Mouse (Mus musculus) adrenal gland, postnatal 14 days (tissue): ENCODE data around the gene Cirbp. TPM values are rescaled to one million over a fixed set of nuclear protein-coding genes. Genes with fewer than 3 reads are reported as not detected.

Source experiments
- DNase-seq: peaks from one replicate; pipeline ENCODE4 v3.0.0; 2021; ENCODE audit warnings: mixed read lengths
- total RNA-seq: library from RNA; stranded (reverse); gene quantifications from 2 replicates; pipeline ENCODE4 v1.2.3, GENCODE M21; 2021

The Cirbp gene
- total RNA-seq, 1 experiment from 2014 or later, result 67.6 TPM

DNA sequence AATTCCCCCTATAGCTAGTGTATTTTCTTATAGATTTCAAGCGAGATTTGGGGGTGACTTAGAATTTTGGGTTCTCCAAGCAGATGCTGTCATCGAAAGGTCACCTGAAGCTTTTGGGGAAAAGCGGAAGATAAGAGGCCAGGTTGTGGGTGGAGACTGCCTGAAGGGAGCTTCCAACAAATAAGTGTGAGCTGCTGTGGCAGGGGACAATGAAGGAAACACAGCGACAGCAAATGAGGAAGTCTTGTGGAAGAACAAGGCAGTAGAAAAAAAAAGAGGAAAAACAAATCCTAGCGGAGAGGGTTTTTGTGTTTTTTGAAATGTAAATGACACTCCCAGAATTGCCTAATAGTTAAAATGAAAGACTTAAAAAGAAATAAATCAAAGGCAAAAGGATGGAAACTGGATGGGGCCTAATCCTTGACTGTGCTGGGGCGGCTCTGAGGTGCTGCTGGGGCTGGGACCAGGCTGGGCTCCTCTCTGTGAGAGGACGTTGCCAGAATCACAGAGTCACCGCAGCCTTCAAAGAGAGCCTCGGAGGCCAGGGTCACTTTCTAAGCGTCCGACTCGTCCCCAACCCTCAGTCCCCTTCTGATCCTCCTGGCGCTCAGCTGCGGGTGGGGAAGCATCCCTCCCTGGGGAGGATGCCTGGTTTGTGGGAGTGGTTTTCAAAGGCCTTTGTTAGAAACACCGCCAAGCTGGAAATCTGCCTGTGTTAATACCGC is 49.4 kb downstream of the Cirbp start:
- no peak for DNase-seq

- DNase-seq, result no peak
These were observed 54.9 kb downstream of the Cirbp start for GRCm38 (mm10) chr10:80220676-80221075.

Other genes starting within 250 kb of the Cirbp start
- 0.98 and 1.5 TPM in 2 replicates for gene Kiss1r, start 249.0 kb upstream of the Cirbp start, total RNA-seq
- 75.8 and 82.8 TPM in 2 replicates for gene R3hdm4, start 244.8 kb upstream of the Cirbp start, total RNA-seq
- gene Arid3a, start 238.9 kb upstream of the Cirbp start, total RNA-seq, result 5.9 and 6.9 TPM in 2 replicates
- 30.3 and 36.6 TPM in 2 replicates for gene Wdr18, start 205.8 kb upstream of the Cirbp start, total RNA-seq
- not detected in 2 replicates for gene Grin3b, start 195.3 kb upstream of the Cirbp start, total RNA-seq
- 141 and 157 TPM in 2 replicates for gene Tmem259, start 181.7 kb upstream of the Cirbp start, total RNA-seq
- gene Cnn2, start 177.4 kb upstream of the Cirbp start, total RNA-seq, result 40.2 and 55.9 TPM in 2 replicates
- gene Abca7, start 169.5 kb upstream of the Cirbp start, total RNA-seq, result 18.7 and 20.7 TPM in 2 replicates
- 6.3 and 27.9 TPM in 2 replicates for gene Arhgap45, start 149.3 kb upstream of the Cirbp start, total RNA-seq
- 98.8 and 108 TPM in 2 replicates for gene Polr2e, start 126.2 kb upstream of the Cirbp start, total RNA-seq
- gene Gpx4, start 118.8 kb upstream of the Cirbp start, total RNA-seq, result 1,329 and 1,354 TPM in 2 replicates
- gene Sbno2, start 60.4 kb upstream of the Cirbp start, total RNA-seq, result 52.8 and 52.9 TPM in 2 replicates
- 138 and 147 TPM in 2 replicates for gene Stk11, start 50.2 kb upstream of the Cirbp start, total RNA-seq
- gene Atp5d, start 27.4 kb upstream of the Cirbp start, total RNA-seq, result 920 and 980 TPM in 2 replicates
- 69.9 and 137 TPM in 2 replicates for gene Cbarp, start 25.1 kb upstream of the Cirbp start, total RNA-seq
- gene Midn, start 17.7 kb upstream of the Cirbp start, total RNA-seq, result 114 and 140 TPM in 2 replicates
- 8.6 and 9.5 TPM in 2 replicates for gene 1600002K03Rik, start 7.0 kb downstream of the Cirbp start, total RNA-seq
- gene Efna2, start 13.5 kb downstream of the Cirbp start, total RNA-seq, result 3.1 and 3.9 TPM in 2 replicates
- 23.8 and 29.9 TPM in 2 replicates for gene Mum1, start 60.4 kb downstream of the Cirbp start, total RNA-seq
- gene Ndufs7, start 83.1 kb downstream of the Cirbp start, total RNA-seq, result 426 and 463 TPM in 2 replicates
- 138 and 192 TPM in 2 replicates for gene Gamt, start 95.0 kb downstream of the Cirbp start, total RNA-seq
- gene Dazap1, start 95.5 kb downstream of the Cirbp start, total RNA-seq, result 92.9 and 115 TPM in 2 replicates
- 1,072 and 1,285 TPM in 2 replicates for gene Rps15, start 126.5 kb downstream of the Cirbp start, total RNA-seq
- gene Apc2, start 130.0 kb downstream of the Cirbp start, total RNA-seq, result 1.5 and 4.4 TPM in 2 replicates
- 26.9 and 27.9 TPM in 2 replicates for gene 2310011J03Rik, start 154.6 kb downstream of the Cirbp start, total RNA-seq
- 3.9 and 4.7 TPM in 2 replicates for gene Pcsk4, start 163.5 kb downstream of the Cirbp start, total RNA-seq
- gene Reep6, start 164.0 kb downstream of the Cirbp start, total RNA-seq, result 16.0 and 45.2 TPM in 2 replicates
- 8.4 and 10.9 TPM in 2 replicates for gene Adamtsl5, start 182.4 kb downstream of the Cirbp start, total RNA-seq
- 0.30 and 0.44 TPM in 2 replicates for gene Plk5, start 190.5 kb downstream of the Cirbp start, total RNA-seq
- 21.8 and 22.8 TPM in 2 replicates for gene Mex3d, start 221.7 kb downstream of the Cirbp start, total RNA-seq
- 106 and 116 TPM in 2 replicates for gene Mbd3, start 233.6 kb downstream of the Cirbp start, total RNA-seq
- gene Uqcr11, start 240.8 kb downstream of the Cirbp start, total RNA-seq, result 1,202 and 1,279 TPM in 2 replicates